Mouse (Mus musculus): Measurements from ENCODE around the gene Fgfr2.

Gene Fgfr2

GRCm38 (mm10) chr7:131585551-131585950 is 1537.6 kb downstream of the Fgfr2 start:
- CTCF ChIA-PET, result no interaction called here

- CTCF ChIA-PET, result no interaction called here
Observed at GRCm38 (mm10) chr7:131582178-131582577, 1541.0 kb downstream of the Fgfr2 start.

- CTCF ChIA-PET, result no interaction called here
Observed at GRCm38 (mm10) chr7:131575246-131575645, 1547.9 kb downstream of the Fgfr2 start.

- CTCF ChIA-PET, result no interaction called here
Observed at GRCm38 (mm10) chr7:131560697-131561042, 1562.5 kb downstream of the Fgfr2 start.

GRCm38 (mm10) chr7:131559986-131560696 is 1563.0 kb downstream of the Fgfr2 start, which contains the start of gene Bub3:
Bub3 (plus strand) TSS chr7:131560222.
- CTCF ChIA-PET, result no interaction called here

GRCm38 (mm10) chr7:131557751-131558150 is 1565.4 kb downstream of the Fgfr2 start:
- CTCF ChIA-PET, result interaction anchor here (0.6 to 1.6 kb wide), 2 partner anchors 11 to 17 kb away, joined by 4 to 5 read pairs; no protein-coding TSS in a partner anchor

GRCm38 (mm10) chr7:131556541-131557271 is 1566.4 kb downstream of the Fgfr2 start:
- CTCF ChIA-PET, result interaction anchor here (1.6 kb wide), 1 partner anchor 10 kb away, joined by 5 read pairs; no protein-coding TSS in a partner anchor

GRCm38 (mm10) chr7:131556116-131556515 is 1567.0 kb downstream of the Fgfr2 start:
- CTCF ChIA-PET, result interaction anchor here (0.6 to 1.6 kb wide), 2 partner anchors 9 to 1892 kb away, joined by 3 to 5 read pairs; no protein-coding TSS in a partner anchor

GRCm38 (mm10) chr7:131555301-131556081 is 1567.7 kb downstream of the Fgfr2 start:
- CTCF ChIA-PET, result interaction anchor here (0.6 kb wide), 1 partner anchor 1893 kb away, joined by 3 read pairs; no protein-coding TSS in a partner anchor

- CTCF ChIA-PET, result no interaction called here
Observed at GRCm38 (mm10) chr7:131554341-131555180, 1568.6 kb downstream of the Fgfr2 start.

GRCm38 (mm10) chr7:131553771-131554175 is 1569.4 kb downstream of the Fgfr2 start:
- CTCF ChIA-PET, result no interaction called here

- CTCF ChIA-PET, result interaction anchor here (0.5 kb wide), 1 partner anchor 704 kb away, joined by 12 read pairs; no protein-coding TSS in a partner anchor
Observed at GRCm38 (mm10) chr7:131552781-131553180, 1570.4 kb downstream of the Fgfr2 start.

- CTCF ChIA-PET, result no interaction called here
Observed at GRCm38 (mm10) chr7:131551931-131552741, 1571.0 kb downstream of the Fgfr2 start.

- CTCF ChIA-PET, result no interaction called here
Observed at GRCm38 (mm10) chr7:131551471-131551870, 1571.7 kb downstream of the Fgfr2 start.

- CTCF ChIA-PET, result interaction anchor here (1.5 kb wide), 1 partner anchor 8 kb away, joined by 8 read pairs; no protein-coding TSS in a partner anchor
Observed at GRCm38 (mm10) chr7:131548473-131548872, 1574.7 kb downstream of the Fgfr2 start, which contains the start of gene Hmx2. Hmx2 (plus strand) TSS chr7:131548773.

- CTCF ChIA-PET, result interaction anchor here (1.1 kb wide), 1 partner anchor 10 kb away, joined by 5 read pairs; no protein-coding TSS in a partner anchor
Observed at GRCm38 (mm10) chr7:131547481-131547880, 1575.7 kb downstream of the Fgfr2 start.

- CTCF ChIA-PET, result interaction anchor here (0.6 to 1.1 kb wide), 2 partner anchors 11 to 19 kb away, joined by 5 to 7 read pairs; no protein-coding TSS in a partner anchor
Observed at GRCm38 (mm10) chr7:131546423-131546822, 1576.7 kb downstream of the Fgfr2 start.

GRCm38 (mm10) chr7:131545701-131546385 is 1577.3 kb downstream of the Fgfr2 start:
- CTCF ChIA-PET, result interaction anchor here (0.6 to 1.1 kb wide), 2 partner anchors 11 to 20 kb away, joined by 5 to 7 read pairs; no protein-coding TSS in a partner anchor

GRCm38 (mm10) chr7:131544871-131545270 is 1578.3 kb downstream of the Fgfr2 start:
- CTCF ChIA-PET, result interaction anchor here (0.7 kb wide), 1 partner anchor 131 kb away, joined by 5 read pairs; no protein-coding TSS in a partner anchor
